Mouse (Mus musculus) lung, postnatal 25 days (tissue): ENCODE results near the gene Nckap5l.

ENCODE experiments used
- DNase-seq: peaks from one replicate; pipeline ENCODE4 v3.0.0; 2022; ENCODE audit warnings: low spot score

Gene Nckap5l

GRCm38 (mm10) chr15:99431063-99431462 lies 26.5 kb downstream of the Nckap5l start:
- DNase-seq, result no peak

GRCm38 (mm10) chr15:99430394-99430793 lies 27.2 kb downstream of the Nckap5l start:
- DNase-seq, result no peak

- DNase-seq, result no peak
Measured at GRCm38 (mm10) chr15:99423884-99424283, 33.7 kb downstream of the Nckap5l start.

GRCm38 (mm10) chr15:99423131-99423530 lies 34.4 kb downstream of the Nckap5l start:
- DNase-seq, result no peak

GRCm38 (mm10) chr15:99422551-99422950 lies 35.0 kb downstream of the Nckap5l start:
- no peak for DNase-seq

- no peak for DNase-seq
Measured at GRCm38 (mm10) chr15:99421676-99422075, 35.9 kb downstream of the Nckap5l start.

- no peak for DNase-seq
Measured at GRCm38 (mm10) chr15:99421152-99421551, 36.4 kb downstream of the Nckap5l start.

GRCm38 (mm10) chr15:99420521-99421014 lies 37.0 kb downstream of the Nckap5l start:
- peak; percentile 83 for DNase-seq

GRCm38 (mm10) chr15:99420101-99420500 lies 37.4 kb downstream of the Nckap5l start:
- DNase-seq, result no peak

- DNase-seq, result no peak
Measured at GRCm38 (mm10) chr15:99417692-99418271, 39.8 kb downstream of the Nckap5l start.

GRCm38 (mm10) chr15:99416957-99417356 lies 40.6 kb downstream of the Nckap5l start:
- no peak for DNase-seq

GRCm38 (mm10) chr15:99416348-99416882 lies 41.1 kb downstream of the Nckap5l start:
- peak; percentile 87 for DNase-seq

- peak; percentile 52 for DNase-seq
Measured at GRCm38 (mm10) chr15:99415793-99416192, 41.8 kb downstream of the Nckap5l start.

GRCm38 (mm10) chr15:99411747-99412146 lies 45.8 kb downstream of the Nckap5l start:
- no peak for DNase-seq

- peak; percentile 46 for DNase-seq
Measured at GRCm38 (mm10) chr15:99408845-99409244, 48.7 kb downstream of the Nckap5l start.

- no peak for DNase-seq
Measured at GRCm38 (mm10) chr15:99406986-99407570, 50.5 kb downstream of the Nckap5l start.

- peak; percentile 65 for DNase-seq
Measured at GRCm38 (mm10) chr15:99405150-99405549, 52.4 kb downstream of the Nckap5l start.

- DNase-seq, result no peak
Measured at GRCm38 (mm10) chr15:99403159-99403889, 54.2 kb downstream of the Nckap5l start.

- DNase-seq, result peak; percentile 63
Measured at GRCm38 (mm10) chr15:99400602-99401001, 56.9 kb downstream of the Nckap5l start.

GRCm38 (mm10) chr15:99399503-99400245 lies 57.9 kb downstream of the Nckap5l start:
- DNase-seq, result no peak

GRCm38 (mm10) chr15:99397622-99398021 lies 59.9 kb downstream of the Nckap5l start:
- DNase-seq, result no peak

GRCm38 (mm10) chr15:99396875-99397274 lies 60.7 kb downstream of the Nckap5l start:
- no peak for DNase-seq
